Mouse (Mus musculus): ENCODE measurements around the gene Ncoa1. TPM values are rescaled to one million over a fixed set of nuclear protein-coding genes. Genes with fewer than 3 reads are reported as not detected.
A peak's percentile ranks its signal among the peaks of the same experiment; 100 is the strongest.

The Ncoa1 gene
- polyA plus RNA-seq, 1 experiment = 3.2 TPM

DNA sequence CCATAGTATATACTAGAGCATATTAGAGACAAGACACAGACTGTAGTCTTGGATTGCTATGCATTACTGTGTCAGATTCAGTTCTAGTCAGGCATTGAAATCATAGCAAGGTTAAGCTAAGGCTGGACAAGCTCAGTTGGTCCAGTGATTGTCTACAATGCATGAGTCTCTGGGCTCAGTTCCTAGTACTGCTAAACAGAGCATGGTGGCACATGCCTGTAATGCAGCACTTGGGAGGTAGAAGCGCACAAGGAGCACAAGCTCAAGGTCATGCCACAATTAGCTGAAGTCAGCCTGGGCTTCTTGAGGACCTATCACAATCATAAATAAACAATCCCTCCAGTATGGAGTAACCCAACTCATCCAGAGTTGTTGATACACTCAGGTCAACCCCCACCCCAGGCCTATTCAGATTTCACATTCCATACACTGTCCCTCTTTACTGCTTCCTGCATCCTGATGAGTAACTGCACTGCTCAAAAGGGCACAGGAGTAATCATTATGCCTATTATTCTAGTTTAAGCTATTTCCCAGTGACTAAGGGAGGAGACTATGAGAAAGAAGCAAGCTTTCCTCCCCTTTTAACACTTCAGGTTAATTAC, 170.2 kb downstream of the Ncoa1 start:
- TF ChIP-seq GATA1 (IDR thresholded peaks at IDR 0.05; ENCODE audit: low read length) = no peak

DNA sequence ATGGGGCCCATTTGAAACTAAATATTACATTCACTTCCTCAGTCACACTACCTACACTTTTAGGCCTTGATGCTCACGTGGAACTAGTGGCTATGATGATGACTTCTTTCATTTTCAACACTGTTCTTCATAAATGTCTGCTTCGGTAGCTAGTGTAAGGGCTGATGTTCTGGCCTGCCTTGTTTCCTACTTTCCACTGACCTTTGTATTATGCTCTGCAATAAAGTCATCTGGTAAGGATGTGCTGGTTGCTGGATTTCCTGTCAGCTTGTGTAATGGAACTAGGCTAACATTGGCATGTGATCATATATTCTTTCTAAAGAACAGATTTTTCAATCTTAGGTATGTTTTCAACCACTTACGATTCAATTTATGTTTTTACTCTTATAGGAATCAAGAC, 177.7 kb downstream of the Ncoa1 start:
- TF ChIP-seq GATA1 (IDR thresholded peaks at IDR 0.05; ENCODE audit: low read length) = no peak

DNA sequence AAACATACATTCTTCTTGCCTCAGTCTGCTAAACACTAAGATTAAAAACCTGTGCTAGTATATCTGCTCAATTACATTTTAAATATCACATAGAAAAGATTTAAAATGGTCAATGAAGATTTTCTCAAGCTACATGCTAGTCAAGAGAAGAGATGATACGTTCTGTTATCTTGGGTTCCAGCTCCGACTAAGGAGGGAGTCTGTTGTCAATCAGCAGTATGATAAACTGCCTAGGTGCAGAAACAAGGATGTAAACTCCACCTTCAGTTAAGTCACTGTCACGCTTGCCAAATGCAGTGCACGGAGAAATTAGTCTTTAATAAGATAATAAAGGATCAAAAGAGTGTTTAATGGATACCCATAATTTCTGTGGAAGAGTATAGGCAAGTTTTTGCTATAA, 178.4 kb downstream of the Ncoa1 start:
- no peak for TF ChIP-seq GATA1 (IDR thresholded peaks at IDR 0.05; ENCODE audit: low read length)

DNA sequence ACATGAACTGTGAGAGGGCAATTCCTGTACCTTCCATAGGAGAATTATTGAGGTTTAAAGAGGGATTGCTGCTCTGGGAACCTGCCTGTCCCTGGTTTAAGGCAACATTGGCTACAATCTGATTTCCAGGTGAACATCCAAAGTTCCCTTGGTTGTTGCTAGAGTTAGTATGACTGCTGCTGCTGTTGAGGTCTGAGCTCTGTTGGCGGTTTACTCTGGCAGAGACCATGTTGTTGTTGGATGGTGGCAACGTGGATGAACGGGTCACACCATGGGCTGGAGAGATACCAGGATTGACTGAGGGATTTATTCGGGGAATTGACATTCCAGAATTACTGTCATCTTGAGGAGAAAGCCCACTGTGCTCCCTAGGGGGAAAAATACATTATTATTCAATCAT, 181.1 kb downstream of the Ncoa1 start:
- TF ChIP-seq GATA1 (IDR thresholded peaks at IDR 0.05; ENCODE audit: low read length) = no peak

DNA sequence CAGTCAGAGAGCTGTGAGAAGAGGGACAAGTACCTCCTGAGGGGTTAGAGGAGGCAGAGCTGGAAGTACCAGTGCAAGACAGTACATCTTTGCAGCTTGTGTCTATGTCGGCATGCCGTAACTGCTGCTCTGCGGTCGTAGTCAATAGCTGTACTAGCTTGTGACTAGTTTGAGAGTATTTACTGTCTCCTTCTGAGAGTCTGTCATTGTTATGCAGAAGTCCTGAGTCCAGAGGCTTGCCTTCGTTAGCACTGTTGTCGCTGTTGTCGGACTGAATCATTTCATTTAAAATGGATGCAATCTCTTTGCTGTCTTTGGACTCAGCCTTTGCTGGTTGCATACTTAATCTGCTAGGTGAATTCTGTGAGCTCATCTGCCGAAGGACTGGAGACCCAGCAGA, 181.7 kb downstream of the Ncoa1 start:
- TF ChIP-seq GATA1 (IDR thresholded peaks at IDR 0.05; ENCODE audit: low read length) = no peak

DNA sequence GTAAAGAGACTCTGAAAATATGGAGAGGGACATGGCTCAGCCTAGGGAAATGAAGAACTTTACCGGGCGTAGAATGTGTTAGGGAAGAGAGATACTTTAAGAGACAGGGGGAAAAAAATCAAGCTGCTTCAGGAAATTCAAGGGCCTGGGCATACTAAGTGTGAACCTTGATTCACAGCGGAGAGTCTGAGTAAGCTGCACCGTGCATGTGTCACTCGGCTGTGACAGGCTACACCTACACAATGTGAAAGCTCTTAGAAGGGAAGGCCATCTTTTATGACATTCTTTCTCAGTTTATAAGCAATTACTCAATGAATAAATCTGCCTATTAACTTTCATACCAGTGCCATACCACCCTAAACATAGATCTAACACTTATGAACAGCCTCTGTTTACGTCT, 183.2 kb downstream of the Ncoa1 start:
- TF ChIP-seq GATA1 (IDR thresholded peaks at IDR 0.05; ENCODE audit: low read length) = no peak

DNA sequence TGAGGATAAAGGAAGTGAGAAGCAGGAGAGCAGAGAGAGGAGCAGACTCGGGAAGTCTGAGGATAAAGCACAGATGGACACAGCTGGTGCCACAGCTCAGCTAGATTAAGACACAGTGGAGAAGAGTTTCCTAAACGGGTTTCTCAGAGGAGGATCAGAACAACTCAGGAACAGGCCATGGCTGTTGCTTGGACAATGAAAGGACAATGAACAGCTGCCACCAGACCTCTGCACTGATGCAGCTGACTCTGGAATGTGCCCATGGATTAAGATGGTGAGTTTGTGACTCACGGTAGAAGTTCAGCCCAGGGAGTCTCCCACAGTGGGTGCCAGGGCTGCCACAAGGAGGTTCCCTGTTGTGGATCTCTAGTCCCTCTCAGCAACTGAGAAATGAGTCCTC, 191.8 kb downstream of the Ncoa1 start:
- TF ChIP-seq GATA1 (IDR thresholded peaks at IDR 0.05; ENCODE audit: low read length) = no peak

DNA sequence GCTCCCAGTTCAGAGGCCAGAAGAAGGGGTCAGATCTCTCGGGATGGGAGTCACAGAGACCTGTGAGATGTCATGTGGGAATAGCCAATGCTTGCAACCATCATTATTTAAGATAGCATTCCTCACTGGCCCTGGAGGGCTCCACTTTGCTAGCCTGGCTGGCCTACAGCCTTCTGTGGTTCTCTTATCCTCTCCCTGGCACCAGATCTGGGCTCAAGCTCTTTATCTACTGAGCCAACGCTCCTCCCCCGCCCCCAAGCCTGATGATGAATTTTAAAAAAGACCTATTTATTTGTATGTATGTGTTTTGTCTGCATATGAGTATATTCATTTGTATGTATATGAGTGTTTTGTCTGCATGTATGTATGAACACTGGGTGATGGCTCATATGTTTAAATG, 197.1 kb downstream of the Ncoa1 start:
- TF ChIP-seq GATA1 (IDR thresholded peaks at IDR 0.05; ENCODE audit: low read length) = no peak

DNA sequence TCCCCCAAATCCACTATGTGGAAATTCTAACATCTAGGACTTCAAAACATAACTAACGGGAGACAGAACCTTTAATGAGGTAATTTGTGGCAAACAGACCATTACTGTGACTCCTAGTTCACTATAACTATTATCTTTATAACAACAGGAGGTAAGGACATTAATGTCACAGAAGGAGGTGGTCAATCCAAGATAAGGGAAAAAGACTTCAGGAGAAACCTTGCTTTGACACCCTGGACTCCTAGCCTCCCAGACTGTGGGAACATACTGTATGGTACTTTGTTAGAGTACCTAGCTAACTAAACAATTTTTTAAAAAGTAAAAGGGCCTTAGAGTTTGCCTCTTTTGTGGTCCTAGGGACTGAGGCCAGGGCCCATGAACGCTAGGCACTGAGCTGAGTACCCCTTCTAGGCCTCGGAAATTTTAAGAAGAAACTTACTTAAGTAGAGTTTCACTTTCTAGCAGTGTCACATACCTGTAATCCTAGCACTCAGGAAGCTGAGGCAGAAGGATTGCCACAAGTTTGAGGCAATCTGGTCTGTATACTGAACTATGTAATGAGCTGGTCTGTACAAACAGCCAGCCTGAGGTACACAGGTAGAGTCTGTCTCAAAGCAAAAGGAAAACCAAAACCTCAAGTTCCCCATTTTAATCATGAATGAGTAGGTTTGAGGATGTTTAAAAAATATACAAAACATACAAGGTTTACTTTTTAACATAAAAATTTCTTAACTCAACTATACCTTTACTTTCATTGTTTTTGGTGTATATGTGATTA, 197.8 kb downstream of the Ncoa1 start:
- TF ChIP-seq GATA1 (IDR thresholded peaks at IDR 0.05; ENCODE audit: low read length) = no peak

DNA sequence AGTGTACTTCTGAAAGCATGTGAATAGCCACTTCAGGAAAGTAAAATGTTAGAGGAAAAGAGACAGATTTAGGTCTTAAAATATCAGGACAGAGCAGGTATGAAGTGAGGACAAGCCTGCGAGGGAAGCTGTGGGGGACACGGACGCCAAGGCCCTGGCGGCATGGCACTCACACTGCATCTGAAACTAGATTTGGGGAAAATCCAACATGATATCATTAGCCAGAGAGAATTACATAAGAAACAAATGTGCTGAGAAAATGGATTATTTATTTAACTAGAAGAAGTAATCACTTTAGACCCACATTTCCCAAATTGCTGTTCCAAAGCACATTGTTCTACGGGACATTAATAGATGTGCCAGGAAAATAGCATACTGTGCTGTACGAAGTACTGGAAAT, 205.9 kb downstream of the Ncoa1 start:
- no peak for TF ChIP-seq GATA1 (IDR thresholded peaks at IDR 0.05; ENCODE audit: low read length)

DNA sequence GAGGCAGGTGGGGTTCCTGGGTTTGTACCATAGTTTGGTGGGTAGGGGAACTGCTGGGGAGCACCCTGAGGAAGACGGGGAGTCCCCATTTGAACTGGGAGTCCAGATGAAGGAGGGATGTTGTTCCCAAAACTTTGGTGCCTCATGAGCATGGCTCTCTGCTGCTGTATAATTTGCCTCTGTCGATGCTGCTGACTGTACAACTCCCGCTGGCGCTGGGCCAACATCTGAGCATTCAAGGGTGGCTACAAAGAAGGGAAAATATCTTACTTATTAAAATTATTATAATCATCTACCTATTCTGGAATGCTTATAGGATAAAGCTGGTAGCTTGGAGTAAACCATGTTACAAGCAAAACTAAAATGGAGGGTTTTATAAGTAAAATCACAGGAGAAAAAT, 209.2 kb downstream of the Ncoa1 start:
- TF ChIP-seq GATA1 (IDR thresholded peaks at IDR 0.05; ENCODE audit: low read length) = no peak

DNA sequence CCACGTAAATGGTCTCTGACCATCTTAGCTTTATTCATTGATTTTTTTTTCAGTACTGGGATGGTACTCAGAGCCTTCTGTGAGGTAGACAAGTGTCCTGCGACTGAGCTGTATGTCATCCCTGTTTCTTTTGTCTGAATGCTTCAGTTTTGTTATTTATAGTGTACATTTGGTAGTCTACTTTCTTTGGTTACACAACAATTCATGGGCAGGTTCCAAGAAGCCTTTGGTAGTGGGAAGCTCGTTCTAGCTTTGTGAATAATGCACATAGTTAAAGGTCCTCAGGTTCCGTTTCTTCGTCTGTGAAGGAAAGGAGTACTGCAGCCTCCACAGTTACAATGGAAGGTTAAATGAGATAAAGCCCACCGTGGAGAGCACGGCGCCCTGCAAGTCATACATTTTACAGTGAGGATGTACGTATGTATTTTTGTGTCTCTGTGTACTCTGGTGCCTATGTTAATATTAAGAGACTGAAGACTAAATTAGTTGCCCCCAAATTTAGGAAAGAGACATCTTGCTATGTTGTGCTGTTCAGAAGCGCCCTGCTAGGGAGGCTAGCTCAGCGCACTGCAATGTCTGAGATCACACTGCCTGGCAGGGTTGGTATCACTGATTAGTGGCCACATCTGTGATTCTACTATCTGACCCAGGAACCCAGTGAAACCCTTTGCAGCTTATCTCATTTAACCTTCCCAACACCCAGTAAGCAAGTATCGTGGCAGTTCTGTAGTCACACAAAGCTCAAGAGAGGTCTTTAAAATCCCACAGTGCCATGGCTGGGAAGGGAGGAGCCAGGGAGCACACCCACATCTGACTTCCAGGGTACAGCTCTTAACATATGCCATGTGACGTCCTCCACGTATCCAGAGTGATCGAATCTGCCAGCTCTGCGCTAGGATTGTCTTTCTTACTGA, 224.0 kb downstream of the Ncoa1 start:
- peak; percentile 76 for TF ChIP-seq GATA1 (IDR thresholded peaks at IDR 0.05; ENCODE audit: low read length)

DNA sequence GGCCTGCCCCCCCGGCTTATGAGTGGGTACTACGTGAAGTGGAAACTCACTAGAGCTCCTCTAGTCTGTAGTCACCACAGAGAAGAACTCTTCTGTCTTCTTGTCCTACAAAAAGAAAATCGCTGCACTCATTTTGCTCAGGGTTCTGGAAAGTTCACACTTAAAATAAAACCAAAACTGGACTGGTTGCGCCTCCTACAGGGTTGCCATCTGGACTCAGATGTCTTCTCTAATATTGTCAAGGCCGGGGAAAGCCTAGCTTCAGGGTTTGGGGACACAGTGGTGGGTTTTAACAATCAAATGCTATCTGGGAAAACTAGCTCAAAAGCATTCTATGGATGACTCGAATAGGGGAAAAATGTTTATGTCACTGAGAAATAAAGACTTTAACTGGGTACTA, 227.2 kb downstream of the Ncoa1 start:
- no peak for TF ChIP-seq GATA1 (IDR thresholded peaks at IDR 0.05; ENCODE audit: low read length)

DNA sequence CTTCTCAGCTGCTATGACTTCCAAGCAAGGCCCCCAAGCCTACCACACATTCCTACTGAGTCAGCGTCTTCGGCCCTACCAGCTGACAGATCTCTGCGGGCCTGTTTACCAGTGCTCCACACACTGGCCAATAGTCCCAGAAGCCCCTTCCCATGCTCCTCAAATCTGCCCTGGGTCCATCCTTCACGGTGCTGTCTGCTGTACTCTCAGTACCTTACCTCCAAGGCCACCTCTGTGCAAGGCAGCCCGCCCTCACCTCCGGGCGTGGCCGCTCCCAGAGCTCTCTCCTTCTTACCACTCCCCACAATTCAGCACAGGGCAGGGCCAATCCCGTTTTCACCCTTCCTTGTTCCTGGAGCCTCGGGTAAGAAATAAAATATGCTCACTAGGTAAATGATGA, 231.2 kb downstream of the Ncoa1 start:
- TF ChIP-seq GATA1 (IDR thresholded peaks at IDR 0.05; ENCODE audit: low read length) = no peak

DNA sequence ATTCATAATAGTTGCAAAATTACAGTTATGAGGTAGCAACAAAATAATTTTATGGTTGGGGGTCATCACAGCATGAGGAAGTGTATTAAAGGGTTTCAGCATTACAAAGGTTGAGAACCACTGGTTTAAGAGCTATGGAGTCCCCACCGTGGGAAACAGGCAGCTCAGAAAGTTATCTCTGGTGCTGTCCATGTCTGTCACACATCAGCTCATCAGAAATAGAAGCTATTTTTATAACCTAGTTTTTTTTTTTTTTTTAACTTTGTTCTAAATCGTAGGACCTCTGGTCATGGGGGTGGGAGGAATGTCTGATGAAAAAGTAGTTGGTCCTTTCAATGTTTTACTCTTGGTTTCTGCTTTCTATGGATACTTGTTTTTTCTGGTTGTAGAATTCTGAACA, 233.2 kb downstream of the Ncoa1 start:
- TF ChIP-seq GATA1 (IDR thresholded peaks at IDR 0.05; ENCODE audit: low read length) = no peak

DNA sequence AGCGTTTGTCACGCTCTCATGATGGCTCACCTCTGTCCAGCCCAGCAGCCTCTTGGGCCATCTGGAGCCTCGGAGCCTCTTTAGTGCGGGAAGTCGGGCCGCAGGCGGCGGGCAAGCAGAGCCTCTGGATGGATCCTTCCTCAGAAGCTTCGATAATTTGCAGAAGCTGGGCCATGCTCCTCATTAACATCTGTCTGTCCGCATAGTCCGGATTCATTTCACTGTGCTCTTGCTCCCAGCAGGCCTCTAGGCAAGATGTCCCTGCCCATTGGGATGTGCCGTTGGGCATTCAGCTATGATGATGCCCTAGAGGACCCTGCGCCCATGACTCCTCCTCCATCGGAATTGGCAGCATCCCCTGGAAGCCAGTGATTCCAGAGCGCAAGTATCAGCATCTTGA, 239.5 kb downstream of the Ncoa1 start:
- no peak for TF ChIP-seq GATA1 (IDR thresholded peaks at IDR 0.05; ENCODE audit: low read length)
